Mouse (Mus musculus): ENCODE data around the gene Tmem183a. TPM values are rescaled to one million over a fixed set of nuclear protein-coding genes. Genes with fewer than 3 reads are reported as not detected.

Gene Tmem183a
- polyA plus RNA-seq (2015; fragmentation: Nextera tagmentation; extraction: Ambion mirVana), result 58.8 and 67.9 TPM in 2 replicates

DNA sequence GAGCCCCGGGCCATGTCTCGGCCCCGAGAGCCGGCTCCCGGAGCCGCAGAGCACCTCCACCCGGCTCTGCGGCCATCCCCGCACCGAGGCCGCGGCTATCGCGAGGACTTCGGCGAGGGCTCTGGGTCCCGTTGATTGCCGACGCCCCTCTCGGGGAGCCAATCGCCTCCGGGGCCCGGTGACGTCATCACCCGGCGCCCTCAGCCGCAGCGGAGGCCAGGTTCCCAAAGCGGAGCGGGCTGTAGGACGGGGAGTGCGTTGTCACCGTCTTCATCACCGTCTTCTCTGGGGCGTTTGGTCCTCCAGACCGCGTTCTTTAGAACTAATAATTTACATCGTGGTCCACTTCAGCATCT lies at the start of gene Tmem183a:
Tmem183a (minus strand) TSS at position 123 of the 356 bp plus-strand sequence.
- peak within 1 kb of the TSS; percentile 88 for H3K9ac ChIP-seq
- peak within 1 kb of the TSS; percentile 88 for H3K27ac ChIP-seq
- no peaks in the 10 kb centered on the region for H3K27me3 ChIP-seq
- peak within 1 kb of the TSS; percentile 81 for H3K4me3 ChIP-seq (replicated peaks)
- peaks cover 35% of the 10 kb centered on the region for H3K36me3 ChIP-seq
- peaks cover 37% of the 10 kb centered on the region for H3K4me1 ChIP-seq (replicated peaks)
- ATAC-seq (ENCODE audit: low read depth) (peak; percentile 96), DNase-seq (peak; percentile 96)
- WGBS (ENCODE audit: insufficient replicate concordance), result under 1% methylated on average over 38 of the region's 38 CpGs
- H3K4me2 ChIP-seq, result peak within 1 kb of the TSS; percentile 78
- H3K9me3 ChIP-seq (replicated peaks), result no peaks in the 10 kb centered on the region

- no peak for ATAC-seq (ENCODE audit: low read depth)
- no peak for DNase-seq
- Histone ChIP-seq H3K27ac (no peak overlapping the region), H3K27me3 (no peaks in the 10 kb centered on the region), H3K4me1 (replicated peaks) (peaks cover 15% of the 10 kb centered on the region), H3K4me2 (no peak overlapping the region), H3K36me3 (peaks cover 47% of the 10 kb centered on the region), H3K4me3 (replicated peaks) (no peak overlapping the region), H3K9ac (no peak overlapping the region), H3K9me3 (replicated peaks) (no peaks in the 10 kb centered on the region)
- 88% methylated on average over 8 of the region's 8 CpGs for WGBS (ENCODE audit: insufficient replicate concordance)
These were observed 46.3 kb upstream of the Tmem183a start for GRCm38 (mm10) chr1:134408080-134408479.

- Histone ChIP-seq H3K27ac (peak overlapping the region; percentile 88), H3K4me3 (replicated peaks) (peak overlapping the region; percentile 81), H3K27me3 (no peaks in the 10 kb centered on the region)
These were observed 44.6 kb upstream of the Tmem183a start for GRCm38 (mm10) chr1:134406414-134406771.

GRCm38 (mm10) chr1:134405509-134406413 lies 44.0 kb upstream of the Tmem183a start, which contains the start of gene Cyb5r1:
Gene Cyb5r1, plus strand, starts transcription at chr1:134405559.
- no peaks in the 10 kb centered on the region for H3K9me3 ChIP-seq (replicated peaks)
- peaks cover 33% of the 10 kb centered on the region for H3K36me3 ChIP-seq
- H3K9ac ChIP-seq, result peak within 1 kb of the TSS; percentile 90
- peak within 1 kb of the TSS; percentile 88 for H3K27ac ChIP-seq
- under 1% methylated on average over 43 of the region's 43 CpGs for WGBS (ENCODE audit: insufficient replicate concordance)
- H3K27me3 ChIP-seq, result no peaks in the 10 kb centered on the region
- H3K4me3 ChIP-seq (replicated peaks), result peak within 1 kb of the TSS; percentile 81
- DNase-seq (peak; percentile 84), ATAC-seq (ENCODE audit: low read depth) (peak; percentile 97)
- H3K4me1 ChIP-seq (replicated peaks), result peaks cover 15% of the 10 kb centered on the region
- peak within 1 kb of the TSS; percentile 85 for H3K4me2 ChIP-seq

More at GRCm38 (mm10) chr1:134406414-134406771, 44.6 kb upstream of the Tmem183a start:
- H3K9me3 ChIP-seq (replicated peaks), result no peaks in the 10 kb centered on the region
- WGBS (ENCODE audit: insufficient replicate concordance), result 14% methylated on average over 8 of the region's 8 CpGs
- peak overlapping the region; percentile 90 for H3K9ac ChIP-seq
- H3K36me3 ChIP-seq, result peaks cover 37% of the 10 kb centered on the region
- DNase-seq (no peak), ATAC-seq (ENCODE audit: low read depth) (no peak)
- peaks cover 15% of the 10 kb centered on the region for H3K4me1 ChIP-seq (replicated peaks)
- H3K4me2 ChIP-seq, result peak overlapping the region; percentile 85

GRCm38 (mm10) chr1:134399735-134400134 lies 38.0 kb upstream of the Tmem183a start:
- H3K36me3 ChIP-seq, result no peaks in the 10 kb centered on the region
- ATAC-seq (ENCODE audit: low read depth) (no peak), DNase-seq (no peak)
- H3K4me1 ChIP-seq (replicated peaks), result no peaks in the 10 kb centered on the region; the same call in 1 of the 2 replicates
- H3K27me3 ChIP-seq, result no peaks in the 10 kb centered on the region; the same call in 1 of the 2 replicates
- H3K9me3 ChIP-seq (replicated peaks), result no peaks in the 10 kb centered on the region
- no peak overlapping the region for H3K9ac ChIP-seq
- no peak overlapping the region for H3K4me3 ChIP-seq (replicated peaks)
- H3K4me2 ChIP-seq, result no peak overlapping the region
- no peak overlapping the region for H3K27ac ChIP-seq
- WGBS (ENCODE audit: insufficient replicate concordance), result 69% methylated on average over 5 of the region's 5 CpGs

DNA sequence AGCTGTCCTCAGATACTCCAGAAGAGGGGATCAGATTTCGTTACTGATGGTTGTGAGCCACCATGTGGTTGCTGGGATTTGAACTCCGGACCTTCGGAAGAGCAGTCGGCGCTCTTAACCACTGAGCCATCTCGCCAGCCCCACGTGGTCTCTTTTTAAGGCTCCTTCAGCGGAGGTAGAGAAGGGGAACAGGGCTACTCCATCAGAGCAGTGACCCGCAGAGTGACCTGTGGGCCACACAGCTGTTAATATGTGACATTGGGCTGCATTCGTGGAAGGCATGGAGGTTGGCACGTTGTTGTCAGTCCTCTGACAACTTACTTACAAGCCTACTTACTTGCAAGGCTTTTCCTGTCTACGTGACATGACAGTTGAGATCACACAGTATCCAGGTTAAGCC lies 36.4 kb upstream of the Tmem183a start:
- no peak overlapping the region for H3K27ac ChIP-seq
- DNase-seq, result no peak
- H3K4me2 ChIP-seq, result no peak overlapping the region
- WGBS (ENCODE audit: insufficient replicate concordance), result 80% methylated on average over 12 of the region's 12 CpGs
- no peaks in the 10 kb centered on the region; the same call in 1 of the 2 replicates for H3K4me1 ChIP-seq (replicated peaks)
- no peak for ATAC-seq (ENCODE audit: low read depth)
- H3K36me3 ChIP-seq, result no peaks in the 10 kb centered on the region
- H3K9ac ChIP-seq, result no peak overlapping the region
- H3K9me3 ChIP-seq (replicated peaks), result no peaks in the 10 kb centered on the region
- no peaks in the 10 kb centered on the region; the same call in 1 of the 2 replicates for H3K27me3 ChIP-seq
- H3K4me3 ChIP-seq (replicated peaks), result no peak overlapping the region

DNA sequence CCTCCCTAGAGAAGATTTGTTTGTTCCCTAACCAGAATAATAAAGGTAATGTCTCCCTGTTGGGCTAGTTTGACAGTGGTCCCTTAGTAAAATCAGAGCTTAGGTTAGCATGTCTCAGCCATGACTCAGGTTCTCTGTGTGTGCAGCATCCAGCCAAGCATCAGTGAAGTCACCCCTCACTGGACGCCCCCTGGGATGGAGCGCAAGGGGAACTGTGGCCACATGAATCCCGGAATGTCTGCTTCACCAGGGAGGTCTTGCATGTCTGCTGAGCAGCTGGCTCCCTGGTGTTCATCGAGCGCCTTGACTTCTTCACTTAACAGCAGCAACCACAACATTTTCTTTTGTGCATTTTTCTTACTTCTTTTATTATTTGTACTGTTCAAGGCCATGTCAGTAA lies 32.0 kb upstream of the Tmem183a start:
- Histone ChIP-seq H3K27ac (no peak overlapping the region), H3K9me3 (replicated peaks) (no peaks in the 10 kb centered on the region), H3K4me3 (replicated peaks) (no peak overlapping the region), H3K27me3 (peaks cover 10% of the 10 kb centered on the region), H3K36me3 (no peaks in the 10 kb centered on the region), H3K9ac (no peak overlapping the region), H3K4me1 (replicated peaks) (no peaks in the 10 kb centered on the region; the same call in 1 of the 2 replicates), H3K4me2 (no peak overlapping the region)
- ATAC-seq (ENCODE audit: low read depth) (no peak), DNase-seq (no peak)
- WGBS (ENCODE audit: insufficient replicate concordance), result 58% methylated on average over 5 of the region's 5 CpGs

DNA sequence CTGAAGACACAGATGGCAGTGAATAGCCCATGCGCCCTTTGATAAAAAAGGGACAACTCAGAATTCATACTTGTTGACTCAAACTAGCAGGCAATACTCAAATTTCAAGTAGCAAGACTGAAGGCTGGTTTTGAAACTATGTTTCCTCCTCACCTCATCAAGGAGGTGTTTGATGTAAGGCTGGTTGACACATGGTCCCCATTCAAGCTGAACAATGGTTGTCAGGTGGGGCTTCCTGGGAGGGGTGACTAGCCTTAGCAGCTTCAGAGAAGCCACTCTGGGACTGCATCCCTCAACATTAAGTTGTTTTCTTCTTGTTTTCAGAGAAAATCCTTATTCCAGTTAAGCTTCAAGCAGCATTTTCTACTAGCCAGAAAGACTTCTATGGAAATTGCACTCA lies 23.9 kb upstream of the Tmem183a start, which contains the start of gene 4933406M09Rik:
4933406M09Rik (plus strand) TSS at position 275 of the 400 bp plus-strand sequence.
- Histone ChIP-seq H3K4me1 (replicated peaks) (peaks cover 5% of the 10 kb centered on the region), H3K27me3 (peaks cover 40% of the 10 kb centered on the region), H3K9ac (no peak within 1 kb of the TSS), H3K4me2 (no peak within 1 kb of the TSS), H3K9me3 (replicated peaks) (0 out of 2 replicates have a peak, but pooled peaks cover 3% of the 10 kb centered on the region), H3K27ac (no peak within 1 kb of the TSS), H3K36me3 (no peaks in the 10 kb centered on the region), H3K4me3 (replicated peaks) (no peak within 1 kb of the TSS)
- 86% methylated on average over 1 of the region's 1 CpGs for WGBS (ENCODE audit: insufficient replicate concordance)
- ATAC-seq (ENCODE audit: low read depth) (no peak), DNase-seq (no peak)

DNA sequence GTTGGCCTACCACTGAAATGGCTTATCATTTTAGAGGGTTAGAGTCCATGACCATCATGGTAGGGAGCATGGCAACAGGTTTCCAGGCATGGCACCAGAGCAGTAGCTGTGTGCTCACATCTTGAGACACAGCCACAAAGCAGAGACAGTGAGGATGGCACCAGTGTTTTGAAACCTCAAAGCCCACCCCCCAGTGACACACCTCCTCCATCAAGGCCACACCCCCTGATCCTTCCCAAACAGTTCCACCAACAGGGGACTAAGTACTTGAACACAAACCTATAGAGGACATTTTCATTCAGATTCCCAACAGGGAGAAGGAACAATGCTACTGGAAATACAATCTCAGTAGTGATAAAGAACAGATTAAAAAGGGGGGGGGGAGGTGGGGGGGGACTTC lies 23.4 kb upstream of the Tmem183a start:
- no peak overlapping the region for H3K4me2 ChIP-seq
- DNase-seq (no peak), ATAC-seq (ENCODE audit: low read depth) (no peak)
- peaks cover 5% of the 10 kb centered on the region for H3K4me1 ChIP-seq (replicated peaks)
- peaks cover 35% of the 10 kb centered on the region for H3K27me3 ChIP-seq
- H3K4me3 ChIP-seq (replicated peaks), result no peak overlapping the region
- H3K9ac ChIP-seq, result no peak overlapping the region
- no peak overlapping the region for H3K27ac ChIP-seq
- no peaks in the 10 kb centered on the region for H3K36me3 ChIP-seq
- 0 out of 2 replicates have a peak, but pooled peaks cover 3% of the 10 kb centered on the region for H3K9me3 ChIP-seq (replicated peaks)

DNA sequence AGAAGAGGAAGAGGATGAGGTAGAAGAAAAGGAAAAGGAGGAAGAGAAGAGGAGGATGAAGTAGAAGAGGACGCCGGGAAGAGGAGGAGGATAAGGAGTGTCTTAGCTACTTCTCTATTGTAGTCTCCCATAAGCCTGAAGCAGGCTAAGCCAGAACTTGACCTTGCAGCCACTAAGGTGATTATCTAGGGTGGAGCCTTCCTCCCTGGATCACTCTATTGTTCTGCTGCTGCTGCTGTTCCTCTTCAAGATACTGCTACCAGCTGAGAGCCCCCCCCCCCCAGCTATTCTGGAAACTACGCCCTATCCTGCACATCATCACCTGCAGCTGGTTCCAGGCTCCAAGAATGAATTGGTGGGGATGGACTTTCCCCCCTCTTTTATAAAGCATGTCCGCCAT lies 22.8 kb upstream of the Tmem183a start:
- no peak for ATAC-seq (ENCODE audit: low read depth)

DNA sequence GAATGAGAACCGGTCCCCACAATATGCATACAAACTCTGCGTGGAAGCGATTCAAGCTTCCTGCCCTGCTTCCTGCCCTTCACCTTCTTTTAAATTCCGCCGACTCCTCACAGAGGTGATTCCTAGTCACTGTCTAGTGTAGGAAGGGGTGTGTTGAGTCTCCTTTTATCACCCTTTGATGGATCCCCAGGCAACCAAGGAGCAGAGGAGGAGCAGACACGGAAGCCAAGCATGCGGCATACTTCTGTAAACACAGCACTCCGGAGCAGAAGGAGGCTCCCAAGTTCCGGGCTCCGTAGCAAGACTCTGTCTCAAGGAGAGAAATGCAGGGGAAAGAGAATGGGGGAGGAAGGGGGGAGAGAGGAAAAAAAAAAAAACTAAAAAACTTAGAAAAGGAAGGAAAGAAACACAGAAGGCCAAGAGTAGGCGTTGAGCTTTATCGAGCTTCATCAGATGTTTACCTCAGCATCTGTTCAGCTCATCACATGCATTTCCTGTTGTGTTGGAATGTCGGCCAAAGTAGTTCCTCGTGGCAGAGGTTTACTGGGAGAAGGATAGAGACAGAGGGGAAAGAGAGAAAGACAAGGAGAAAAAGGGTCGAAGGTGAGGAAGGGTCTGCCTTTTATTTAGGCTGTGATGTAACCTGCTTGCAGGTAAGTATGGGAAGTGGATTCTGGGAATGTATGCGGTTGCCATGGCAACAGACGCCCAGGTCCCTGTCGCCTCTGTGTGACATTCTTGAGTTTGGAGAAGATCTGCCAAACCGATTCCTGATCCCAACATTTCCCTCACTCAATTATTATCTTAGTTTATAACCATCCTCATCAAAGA lies 20.2 kb upstream of the Tmem183a start:
- WGBS (ENCODE audit: insufficient replicate concordance), result 4% methylated on average over 19 of the region's 19 CpGs
- DNase-seq, result no peak
- H3K4me1 ChIP-seq (replicated peaks), result peaks cover 5% of the 10 kb centered on the region
- 0 out of 2 replicates have a peak, but pooled peaks cover 3% of the 10 kb centered on the region for H3K9me3 ChIP-seq (replicated peaks)
- H3K4me2 ChIP-seq, result peak overlapping the region; percentile 52
- ATAC-seq (ENCODE audit: low read depth), result no peak
- H3K9ac ChIP-seq, result 0 out of 2 replicates have a peak overlapping the region, but pooled peaks have one; percentile 10
- H3K4me3 ChIP-seq (replicated peaks), result peak overlapping the region; percentile 10
- H3K27ac ChIP-seq, result no peak overlapping the region
- peaks cover 19% of the 10 kb centered on the region for H3K27me3 ChIP-seq
- no peaks in the 10 kb centered on the region for H3K36me3 ChIP-seq

More for the DNA sequence above, 22.8 kb upstream of the Tmem183a start:
- Histone ChIP-seq H3K36me3 (no peaks in the 10 kb centered on the region), H3K9ac (no peak overlapping the region), H3K4me3 (replicated peaks) (no peak overlapping the region), H3K4me1 (replicated peaks) (peaks cover 5% of the 10 kb centered on the region), H3K27me3 (peaks cover 32% of the 10 kb centered on the region), H3K4me2 (no peak overlapping the region), H3K9me3 (replicated peaks) (0 out of 2 replicates have a peak, but pooled peaks cover 3% of the 10 kb centered on the region), H3K27ac (no peak overlapping the region)
- 72% methylated on average over 4 of the region's 4 CpGs for WGBS (ENCODE audit: insufficient replicate concordance)
- DNase-seq, result no peak
